Mouse (Mus musculus): ENCODE measurements at regions not wholly inside any gene's neighbourhood (a gene's known extent, or its start where the extent isn't known, plus 50 kb on each side); places are given as distances from the start of the nearest gene placed in this dataset.

- Histone ChIP-seq H3K36me3 (ENCODE audit: control insufficient read depth, insufficient read depth) (no peaks in the 10 kb centered on the region), H3K27ac (ENCODE audit: low read length) (peak overlapping the region; percentile 11; the same call in 1 of the 2 replicates), H3K4me1 (replicated peaks; ENCODE audit: control insufficient read depth, insufficient read depth, low read length) (peaks cover 17% of the 10 kb centered on the region), H3K9ac (replicated peaks; ENCODE audit: low read depth, low read length) (no peak overlapping the region), H3K4me3 (replicated peaks; ENCODE audit: low read length) (no peak overlapping the region), H3K27me3 (replicated peaks; ENCODE audit: control insufficient read depth, insufficient read depth, low read length) (no peaks in the 10 kb centered on the region), H3K9me3 (ENCODE audit: control insufficient read depth, low read length) (no peaks in the 10 kb centered on the region), H3K4me2 (ENCODE audit: low read length) (peak overlapping the region; percentile 10)
- peak; percentile 79 for ATAC-seq
- WGBS: 2% methylated on average over 4 of the region's 4 CpGs
Measured at GRCm38 (mm10) chr14:48330965-48331622, 114.8 kb upstream of the Tmem260 start.

DNA sequence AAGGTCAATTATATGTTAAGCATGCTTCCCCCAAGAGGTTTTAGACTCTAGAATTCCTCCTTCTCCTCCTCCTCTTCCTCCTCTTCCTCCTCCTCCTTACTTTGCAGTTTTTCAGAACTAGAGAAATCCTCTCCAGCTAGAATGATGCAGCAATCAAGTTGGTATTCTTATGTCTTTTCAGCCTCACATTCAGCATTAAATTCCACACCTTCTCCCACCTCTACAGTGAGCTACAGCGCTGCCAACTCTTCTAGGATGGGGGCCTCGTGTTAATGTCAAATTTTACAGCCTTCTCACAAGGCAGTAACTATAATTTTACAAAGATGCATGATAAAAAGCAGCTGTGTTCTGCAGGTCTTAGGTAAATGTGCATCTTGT, 114.3 kb upstream of the Tmem260 start:
- Histone ChIP-seq H3K27ac (ENCODE audit: low read length) (peak overlapping the region; percentile 11; the same call in 1 of the 2 replicates), H3K4me3 (replicated peaks; ENCODE audit: low read length) (no peak overlapping the region), H3K4me1 (replicated peaks; ENCODE audit: control insufficient read depth, insufficient read depth, low read length) (peaks cover 17% of the 10 kb centered on the region), H3K27me3 (replicated peaks; ENCODE audit: control insufficient read depth, insufficient read depth, low read length) (no peaks in the 10 kb centered on the region), H3K9ac (replicated peaks; ENCODE audit: low read depth, low read length) (no peak overlapping the region), H3K9me3 (ENCODE audit: control insufficient read depth, low read length) (no peaks in the 10 kb centered on the region), H3K4me2 (ENCODE audit: low read length) (no peak overlapping the region), H3K36me3 (ENCODE audit: control insufficient read depth, insufficient read depth) (no peaks in the 10 kb centered on the region)
- 78% methylated on average over 2 of the region's 2 CpGs for WGBS
- ATAC-seq: no peak

DNA sequence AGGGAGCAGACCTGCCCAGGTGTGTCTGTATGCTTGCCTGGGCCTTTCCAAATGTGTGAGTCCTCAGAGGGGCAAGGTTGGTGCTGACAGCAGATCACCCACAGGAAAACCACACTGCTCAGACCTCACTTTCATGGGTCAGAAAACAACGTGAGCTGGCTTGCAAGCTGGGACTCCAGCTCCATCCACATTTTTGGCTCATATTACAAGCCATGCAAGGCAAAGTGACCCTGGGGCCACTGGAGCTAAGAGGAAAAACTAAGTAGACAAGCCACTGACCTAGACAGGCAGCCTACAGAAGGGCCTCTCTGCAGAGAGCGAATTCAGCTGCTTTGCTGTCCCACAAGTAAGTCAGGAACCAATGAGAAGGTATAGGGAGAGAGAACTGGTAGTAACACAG, 113.7 kb upstream of the Tmem260 start:
- Histone ChIP-seq H3K4me3 (replicated peaks; ENCODE audit: low read length) (no peak overlapping the region), H3K9me3 (ENCODE audit: control insufficient read depth, low read length) (no peaks in the 10 kb centered on the region), H3K36me3 (ENCODE audit: control insufficient read depth, insufficient read depth) (no peaks in the 10 kb centered on the region), H3K4me2 (ENCODE audit: low read length) (no peak overlapping the region), H3K4me1 (replicated peaks; ENCODE audit: control insufficient read depth, insufficient read depth, low read length) (peaks cover 17% of the 10 kb centered on the region), H3K9ac (replicated peaks; ENCODE audit: low read depth, low read length) (no peak overlapping the region), H3K27ac (ENCODE audit: low read length) (no peak overlapping the region), H3K27me3 (replicated peaks; ENCODE audit: control insufficient read depth, insufficient read depth, low read length) (no peaks in the 10 kb centered on the region)
- no peak for ATAC-seq
- whole genome bisulfite sequencing: 63% methylated on average over 2 of the region's 2 CpGs

- Histone ChIP-seq H3K27ac (ENCODE audit: low read length) (no peak overlapping the region), H3K9ac (replicated peaks; ENCODE audit: low read depth, low read length) (no peak overlapping the region), H3K36me3 (ENCODE audit: control insufficient read depth, insufficient read depth) (no peaks in the 10 kb centered on the region), H3K9me3 (ENCODE audit: control insufficient read depth, low read length) (no peaks in the 10 kb centered on the region), H3K4me1 (replicated peaks; ENCODE audit: control insufficient read depth, insufficient read depth, low read length) (peaks cover 17% of the 10 kb centered on the region), H3K4me3 (replicated peaks; ENCODE audit: low read length) (no peak overlapping the region), H3K4me2 (ENCODE audit: low read length) (no peak overlapping the region), H3K27me3 (replicated peaks; ENCODE audit: control insufficient read depth, insufficient read depth, low read length) (no peaks in the 10 kb centered on the region)
- no peak for ATAC-seq
- WGBS: 27% methylated on average over 4 of the region's 4 CpGs
Measured at GRCm38 (mm10) chr14:48332660-48333059, 113.3 kb upstream of the Tmem260 start.

DNA sequence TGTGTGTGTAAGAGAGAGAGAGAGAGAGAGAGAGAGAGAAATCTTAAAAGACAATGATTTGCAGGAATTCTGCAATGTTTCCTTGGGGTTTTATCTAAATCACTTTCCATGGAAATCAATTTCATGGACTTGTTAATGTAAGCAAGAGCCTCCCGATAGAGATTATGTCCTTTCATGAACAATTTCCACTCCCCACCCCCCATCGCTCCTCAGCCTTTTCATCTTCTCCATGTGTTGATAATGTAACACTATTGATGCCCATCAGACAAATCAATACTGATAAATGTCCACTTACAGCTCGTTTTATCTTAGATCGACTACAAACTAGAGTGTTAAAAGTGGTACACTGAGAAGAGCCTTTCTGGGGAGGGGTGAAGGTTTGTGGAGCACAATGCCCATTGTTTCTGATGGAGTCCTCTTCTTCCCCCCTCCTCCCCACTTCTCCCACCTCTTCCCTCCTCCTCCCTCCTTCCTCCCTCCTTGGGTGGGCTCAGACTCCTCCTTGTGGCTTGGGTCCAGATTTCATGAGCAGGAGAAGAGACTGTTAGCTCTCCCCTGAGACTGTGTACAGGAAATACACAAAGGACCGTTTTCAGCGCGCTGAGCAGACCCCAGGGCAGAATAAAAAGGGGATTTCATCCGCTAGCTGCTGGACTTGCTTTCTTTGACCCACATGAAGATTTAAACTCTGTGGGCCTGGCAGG, 111.7 kb upstream of the Tmem260 start:
- WGBS: 32% methylated on average over 8 of the region's 8 CpGs
- Histone ChIP-seq H3K27ac (ENCODE audit: low read length) (no peak overlapping the region), H3K9ac (replicated peaks; ENCODE audit: low read depth, low read length) (no peak overlapping the region), H3K4me1 (replicated peaks; ENCODE audit: control insufficient read depth, insufficient read depth, low read length) (peaks cover 17% of the 10 kb centered on the region), H3K4me3 (replicated peaks; ENCODE audit: low read length) (no peak overlapping the region), H3K4me2 (ENCODE audit: low read length) (no peak overlapping the region), H3K36me3 (ENCODE audit: control insufficient read depth, insufficient read depth) (no peaks in the 10 kb centered on the region), H3K9me3 (ENCODE audit: control insufficient read depth, low read length) (no peaks in the 10 kb centered on the region), H3K27me3 (replicated peaks; ENCODE audit: control insufficient read depth, insufficient read depth, low read length) (no peaks in the 10 kb centered on the region)
- ATAC-seq: peak; percentile 47; the same call in 1 of the 2 replicates

- no peaks in the 10 kb centered on the region for H3K27me3 ChIP-seq (replicated peaks; ENCODE audit: control insufficient read depth, insufficient read depth, low read length)
- H3K4me3 ChIP-seq (replicated peaks; ENCODE audit: low read length): no peak overlapping the region
- no peaks in the 10 kb centered on the region for H3K9me3 ChIP-seq (ENCODE audit: control insufficient read depth, low read length)
- no peak for ATAC-seq
- H3K4me2 ChIP-seq (ENCODE audit: low read length): no peak overlapping the region
- no peaks in the 10 kb centered on the region for H3K36me3 ChIP-seq (ENCODE audit: control insufficient read depth, insufficient read depth)
- 74% methylated on average over 4 of the region's 4 CpGs for WGBS
- no peaks in the 10 kb centered on the region for H3K4me1 ChIP-seq (replicated peaks; ENCODE audit: control insufficient read depth, insufficient read depth, low read length)
- no peak overlapping the region for H3K27ac ChIP-seq (ENCODE audit: low read length)
- H3K9ac ChIP-seq (replicated peaks; ENCODE audit: low read depth, low read length): no peak overlapping the region
Measured at GRCm38 (mm10) chr14:48339434-48339833, 106.5 kb upstream of the Tmem260 start.

GRCm38 (mm10) chr14:48342944-48343343, 103.0 kb upstream of the Tmem260 start:
- Histone ChIP-seq H3K36me3 (ENCODE audit: control insufficient read depth, insufficient read depth) (no peaks in the 10 kb centered on the region), H3K27me3 (replicated peaks; ENCODE audit: control insufficient read depth, insufficient read depth, low read length) (no peaks in the 10 kb centered on the region), H3K4me2 (ENCODE audit: low read length) (no peak overlapping the region), H3K9ac (replicated peaks; ENCODE audit: low read depth, low read length) (no peak overlapping the region), H3K4me3 (replicated peaks; ENCODE audit: low read length) (no peak overlapping the region), H3K4me1 (replicated peaks; ENCODE audit: control insufficient read depth, insufficient read depth, low read length) (no peaks in the 10 kb centered on the region), H3K27ac (ENCODE audit: low read length) (no peak overlapping the region), H3K9me3 (ENCODE audit: control insufficient read depth, low read length) (no peaks in the 10 kb centered on the region)
- no peak for ATAC-seq
- 75% methylated on average over 7 of the region's 7 CpGs for WGBS

GRCm38 (mm10) chr14:48345956-48346355, 100.0 kb upstream of the Tmem260 start:
- Histone ChIP-seq H3K36me3 (ENCODE audit: control insufficient read depth, insufficient read depth) (no peaks in the 10 kb centered on the region), H3K4me3 (replicated peaks; ENCODE audit: low read length) (no peak overlapping the region), H3K9ac (replicated peaks; ENCODE audit: low read depth, low read length) (no peak overlapping the region), H3K27ac (ENCODE audit: low read length) (no peak overlapping the region), H3K4me2 (ENCODE audit: low read length) (no peak overlapping the region), H3K9me3 (ENCODE audit: control insufficient read depth, low read length) (no peaks in the 10 kb centered on the region), H3K27me3 (replicated peaks; ENCODE audit: control insufficient read depth, insufficient read depth, low read length) (no peaks in the 10 kb centered on the region), H3K4me1 (replicated peaks; ENCODE audit: control insufficient read depth, insufficient read depth, low read length) (peaks cover 7% of the 10 kb centered on the region)
- WGBS: 81% methylated on average over 7 of the region's 7 CpGs
- ATAC-seq: no peak

DNA sequence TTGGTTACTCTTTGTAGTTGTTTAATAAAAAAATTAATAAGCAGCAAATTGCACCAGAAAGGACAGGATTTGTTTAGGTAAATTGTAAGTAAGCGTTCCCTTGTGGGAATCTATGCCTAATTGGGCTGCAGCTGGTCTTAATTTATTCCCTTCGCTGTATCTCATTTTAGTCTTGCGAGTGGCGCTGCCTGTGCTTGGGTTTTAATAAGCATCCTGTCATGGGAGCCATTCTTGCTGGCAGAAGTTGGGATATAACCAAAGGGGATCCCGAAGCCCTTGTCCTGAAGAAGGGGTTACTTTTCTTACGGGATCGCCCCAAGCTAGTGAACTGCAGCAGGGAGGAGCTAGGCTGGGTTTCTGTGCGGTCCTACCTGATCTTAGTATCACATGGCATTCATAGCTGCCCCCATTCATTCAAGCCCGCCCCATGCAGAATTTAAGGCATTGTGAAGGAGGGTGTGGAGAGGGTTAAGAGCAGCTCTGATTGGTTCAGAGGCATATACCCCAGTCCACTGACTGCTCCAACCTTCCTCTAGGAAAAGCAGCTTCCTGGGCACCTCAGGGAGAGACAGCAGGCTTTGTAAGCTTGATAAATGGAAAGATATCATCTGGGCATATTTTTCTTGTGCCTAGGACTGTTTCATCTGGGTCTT, 96.4 kb upstream of the Tmem260 start:
- ATAC-seq: peak; percentile 84
- Histone ChIP-seq H3K4me3 (replicated peaks; ENCODE audit: low read length) (no peak overlapping the region), H3K4me1 (replicated peaks; ENCODE audit: control insufficient read depth, insufficient read depth, low read length) (peaks cover 7% of the 10 kb centered on the region), H3K4me2 (ENCODE audit: low read length) (peak overlapping the region; percentile 41), H3K27ac (ENCODE audit: low read length) (no peak overlapping the region), H3K36me3 (ENCODE audit: control insufficient read depth, insufficient read depth) (no peaks in the 10 kb centered on the region), H3K9me3 (ENCODE audit: control insufficient read depth, low read length) (no peaks in the 10 kb centered on the region), H3K9ac (replicated peaks; ENCODE audit: low read depth, low read length) (no peak overlapping the region), H3K27me3 (replicated peaks; ENCODE audit: control insufficient read depth, insufficient read depth, low read length) (no peaks in the 10 kb centered on the region)
- 15% methylated on average over 9 of the region's 9 CpGs for WGBS

Measured in forebrain, embryonic 16.5 days (tissue).